Mouse (Mus musculus) mesoderm, embryonic 11.5 days (tissue): ENCODE results near the gene Specc1l.
"Not testable (repeated sequence)": the region's sequence is repeated elsewhere in the genome, so short reads cannot be mapped to it uniquely, and the experiment has no call there.

Experiments used
- DNase-seq: peaks from one replicate; pipeline ENCODE4 v3.0.0-alpha.2; 2012; ENCODE audit warnings: low read depth, low spot score

Specc1l gene

DNA sequence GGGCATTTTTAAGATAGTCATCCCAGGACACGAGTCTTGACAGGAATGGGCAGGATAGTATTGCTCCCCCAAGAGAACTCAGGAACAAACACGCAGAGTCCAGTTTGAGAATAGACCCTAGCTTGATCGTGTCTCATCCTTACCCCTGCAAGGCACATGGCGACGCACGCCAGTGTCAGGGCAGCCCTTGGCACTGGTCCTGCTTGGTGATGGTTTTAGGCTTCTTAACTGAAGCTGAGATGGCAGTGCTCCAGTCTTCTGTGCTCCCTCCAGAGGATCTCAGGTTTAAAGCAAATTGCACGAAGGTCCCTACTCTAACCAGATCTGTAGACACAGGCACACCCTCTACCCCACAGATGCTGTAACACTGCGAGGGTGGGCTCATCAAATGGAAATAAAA, 103.9 kb downstream of the Specc1l start:
- DNase-seq, result no peak

DNA sequence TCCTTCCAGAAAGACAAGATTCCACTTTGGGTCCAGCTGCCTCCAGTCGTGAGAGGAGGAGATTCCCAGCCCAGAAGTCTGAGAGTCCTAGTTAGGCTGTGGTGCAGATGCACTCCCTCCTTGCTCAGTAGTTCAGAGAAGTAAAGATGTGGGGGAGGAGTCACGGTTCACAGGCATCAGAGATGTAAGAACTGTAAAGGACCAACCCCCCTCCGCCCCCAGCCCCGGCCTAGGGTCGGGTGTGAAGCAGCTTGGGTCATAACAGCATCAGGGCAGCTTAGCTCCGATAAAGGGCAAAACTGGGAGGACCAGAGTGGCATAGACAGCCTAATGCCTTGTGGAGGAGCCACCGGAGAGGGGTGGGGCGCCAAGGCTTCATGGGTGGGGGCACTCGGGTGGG, 104.6 kb downstream of the Specc1l start:
- DNase-seq, result peak; percentile 20

DNA sequence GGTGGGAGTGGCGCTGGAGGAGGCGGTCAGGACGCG, 104.8 kb downstream of the Specc1l start, which contains the start of gene Adora2a:
Adora2a (plus strand) TSS at position 6 of the 36 bp plus-strand sequence.
- DNase-seq, result no peak

DNA sequence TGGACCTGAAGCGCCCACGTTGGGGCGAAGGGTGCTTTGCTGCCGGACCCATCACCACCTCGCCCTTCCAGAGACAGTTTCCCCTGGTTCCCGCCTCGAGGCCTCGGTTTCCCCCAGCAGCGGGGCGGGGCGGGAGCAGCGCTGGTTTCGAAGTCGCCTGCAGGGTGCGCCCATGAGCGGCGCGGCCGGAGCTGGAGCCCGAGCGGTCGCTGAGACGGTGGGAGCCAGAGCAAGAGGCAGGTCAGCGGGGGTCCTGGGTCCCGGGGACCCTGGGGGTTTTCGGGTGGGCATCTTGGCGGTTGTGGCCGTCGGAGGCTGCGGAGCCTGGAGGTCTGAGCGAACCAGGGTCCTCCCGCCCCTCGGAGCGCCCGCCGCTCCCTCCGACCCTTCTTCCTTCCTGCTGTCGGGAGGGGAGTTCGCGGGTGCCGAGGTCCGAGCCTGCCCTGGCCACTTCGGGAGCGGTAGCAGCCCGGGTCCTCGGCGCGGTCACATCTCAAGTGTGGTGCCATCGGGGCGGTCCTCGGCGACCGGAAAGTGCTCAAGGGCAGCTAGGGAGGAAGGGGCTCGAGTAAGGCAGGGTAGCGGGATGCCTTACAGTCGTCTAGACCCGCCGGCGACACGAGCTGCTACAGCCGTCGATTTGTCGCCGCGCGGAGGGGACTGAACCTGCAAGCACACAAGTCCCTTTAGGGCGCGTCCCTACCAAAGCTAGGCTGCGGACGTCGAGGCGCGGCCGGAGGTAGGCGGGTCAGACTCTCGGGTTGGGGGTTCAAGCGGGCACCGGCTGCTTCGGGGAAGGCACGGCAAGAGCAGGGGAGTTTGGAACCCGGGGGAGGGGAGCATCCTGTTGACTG, 105.3 kb downstream of the Specc1l start:
- peak; percentile 69 for DNase-seq

DNA sequence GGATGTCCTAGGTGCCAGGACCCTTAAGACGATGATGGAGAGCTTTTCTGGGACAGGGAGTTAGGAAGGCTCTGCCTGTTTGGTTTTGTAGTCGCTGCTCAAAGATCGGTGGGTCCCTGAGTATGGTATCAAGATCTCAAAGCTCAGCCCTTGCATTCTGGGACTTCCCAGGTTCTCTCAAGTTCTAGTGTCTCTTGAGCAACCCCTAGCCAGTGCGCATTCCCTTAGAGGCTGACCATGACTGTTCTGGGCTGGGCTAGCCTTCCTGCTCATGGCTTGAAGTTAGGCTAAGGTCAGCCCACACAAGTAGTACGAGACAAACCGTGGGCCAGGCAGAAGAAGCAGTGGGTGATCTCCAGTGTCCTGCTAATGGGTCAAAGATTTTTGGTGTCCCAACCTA, 106.3 kb downstream of the Specc1l start:
- DNase-seq, result no peak

DNA sequence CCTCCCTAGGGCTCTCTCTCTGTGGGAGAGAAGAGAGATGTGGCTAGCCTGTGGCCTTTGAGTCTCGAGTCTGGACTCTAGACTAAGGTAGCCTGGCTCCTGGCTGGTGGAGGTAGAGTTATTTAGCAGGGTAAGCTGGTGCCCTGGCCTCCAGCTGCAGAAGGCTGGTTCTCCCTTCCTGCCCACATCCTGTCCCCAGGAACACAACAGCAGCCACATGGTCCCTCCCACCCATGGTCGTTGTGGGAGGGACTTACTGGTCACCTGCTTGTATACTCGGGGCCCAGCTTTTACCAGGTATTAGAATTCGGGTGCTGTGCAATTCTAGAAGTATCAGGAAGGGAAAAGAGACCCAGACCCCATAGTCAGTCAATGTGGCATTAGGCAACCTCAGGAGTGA, 108.4 kb downstream of the Specc1l start:
- no peak for DNase-seq

DNA sequence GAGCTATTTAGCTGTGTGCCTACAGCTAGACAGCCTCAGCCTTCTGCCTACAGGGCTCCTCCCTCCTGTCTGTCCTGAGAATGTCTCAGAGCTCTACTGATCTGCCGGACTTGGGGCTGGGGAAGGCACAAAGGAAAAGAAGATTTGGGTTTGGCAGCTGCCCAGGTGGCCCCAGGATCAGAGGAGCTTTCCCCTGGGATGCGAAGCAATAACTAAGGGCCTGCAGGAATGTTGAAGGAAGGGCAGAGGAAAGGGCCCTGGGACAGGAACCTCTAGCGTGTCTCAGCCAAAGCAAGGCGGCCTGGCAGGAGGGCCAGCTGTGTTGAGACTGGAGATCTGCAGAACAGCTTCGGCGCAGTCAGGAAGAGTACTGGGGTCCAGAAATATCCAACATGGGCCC, 111.1 kb downstream of the Specc1l start:
- no peak for DNase-seq

DNA sequence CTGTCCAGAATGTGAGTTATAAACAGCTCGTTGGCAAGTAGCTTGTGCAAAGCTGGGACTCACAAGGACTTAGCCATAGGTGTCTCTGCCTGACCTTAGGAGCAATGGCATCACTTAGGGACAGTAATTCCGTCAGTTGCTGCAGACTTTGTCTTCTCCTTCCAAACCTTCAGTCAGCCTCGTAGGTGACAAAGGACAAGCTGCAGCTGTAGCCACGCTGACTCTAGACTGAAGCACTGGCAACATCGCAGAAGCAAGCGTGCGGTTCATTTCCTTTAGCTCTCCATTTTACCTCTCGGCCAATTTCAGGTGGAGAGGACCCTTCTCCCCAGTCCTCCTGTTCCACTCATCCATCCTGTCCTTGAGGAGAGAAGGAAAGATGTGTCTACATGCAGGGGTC, 112.1 kb downstream of the Specc1l start:
- DNase-seq, result no peak

DNA sequence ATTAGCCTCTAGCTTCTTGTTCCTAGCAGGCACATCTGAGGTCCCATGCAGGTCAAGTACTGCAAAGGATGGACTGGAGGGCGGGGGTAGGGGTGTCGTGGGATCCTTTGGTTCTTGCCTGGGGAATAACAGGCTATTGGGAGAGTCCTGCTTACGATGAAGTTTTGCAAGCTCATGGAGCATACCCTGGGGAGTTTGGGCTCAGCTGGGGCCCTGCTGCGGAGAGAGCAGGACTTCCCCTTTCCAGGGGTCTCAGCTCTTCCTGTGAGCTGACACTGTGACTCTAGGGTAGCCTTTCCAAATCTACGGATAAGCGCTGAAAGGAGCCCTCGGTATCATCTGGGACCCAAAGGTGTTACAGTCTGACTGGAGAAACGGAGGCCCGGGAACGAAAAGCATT, 112.5 kb downstream of the Specc1l start:
- DNase-seq, result no peak

DNA sequence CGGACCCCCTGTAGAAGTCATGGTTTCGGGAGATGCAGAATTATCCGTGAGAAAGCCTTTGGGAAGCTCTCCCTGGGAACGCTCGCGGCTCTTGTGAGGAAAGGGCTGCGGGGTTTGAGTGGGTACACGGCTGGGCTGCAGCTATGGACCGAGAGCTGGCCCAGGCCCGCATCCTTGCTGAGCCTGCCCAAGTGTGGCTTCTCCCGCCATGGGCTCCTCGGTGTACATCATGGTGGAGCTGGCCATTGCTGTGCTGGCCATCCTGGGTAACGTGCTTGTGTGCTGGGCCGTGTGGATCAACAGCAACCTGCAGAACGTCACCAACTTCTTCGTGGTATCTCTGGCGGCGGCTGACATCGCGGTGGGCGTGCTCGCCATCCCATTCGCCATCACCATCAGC, 113.9 kb downstream of the Specc1l start:
- no peak for DNase-seq

DNA sequence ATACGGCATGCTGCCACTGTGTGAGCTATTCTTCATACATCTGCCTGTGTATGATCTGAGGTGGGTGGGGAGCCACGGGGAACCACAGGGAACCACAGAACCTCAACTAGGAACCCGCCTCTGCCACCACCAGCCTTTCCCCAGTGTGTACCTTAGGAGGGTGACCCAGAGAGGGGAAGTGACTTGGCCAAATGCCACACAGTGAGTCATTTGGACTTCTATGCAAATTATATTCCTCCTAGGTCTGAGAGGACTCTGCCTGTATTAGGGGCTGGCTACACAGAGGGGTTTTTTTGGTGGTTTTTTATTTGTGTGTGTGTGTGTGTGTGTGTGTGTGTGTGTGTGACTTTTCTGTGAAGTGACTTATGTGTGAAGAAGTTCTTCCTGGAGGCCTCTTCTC, 114.7 kb downstream of the Specc1l start:
- no peak for DNase-seq

DNA sequence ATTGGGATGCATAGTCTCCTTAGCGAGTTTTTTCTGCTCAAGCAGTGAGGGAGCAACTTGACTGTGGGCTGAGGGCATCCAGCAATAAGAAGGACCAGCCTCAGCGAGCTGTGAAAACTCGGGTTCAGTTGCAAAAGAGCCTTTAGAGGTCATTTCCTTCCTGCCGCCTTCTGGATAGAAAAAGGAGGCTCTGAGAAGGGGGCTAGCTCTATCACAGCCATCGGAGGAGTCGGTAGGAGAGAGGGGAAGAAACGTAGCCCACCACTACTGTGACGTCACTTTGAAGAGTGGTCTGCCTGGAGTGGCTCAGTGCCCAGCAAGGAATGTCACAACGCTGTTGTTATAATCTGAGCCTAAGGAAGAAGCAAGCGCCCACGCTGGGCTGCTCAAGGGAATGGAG, 115.2 kb downstream of the Specc1l start:
- DNase-seq, result no peak

DNA sequence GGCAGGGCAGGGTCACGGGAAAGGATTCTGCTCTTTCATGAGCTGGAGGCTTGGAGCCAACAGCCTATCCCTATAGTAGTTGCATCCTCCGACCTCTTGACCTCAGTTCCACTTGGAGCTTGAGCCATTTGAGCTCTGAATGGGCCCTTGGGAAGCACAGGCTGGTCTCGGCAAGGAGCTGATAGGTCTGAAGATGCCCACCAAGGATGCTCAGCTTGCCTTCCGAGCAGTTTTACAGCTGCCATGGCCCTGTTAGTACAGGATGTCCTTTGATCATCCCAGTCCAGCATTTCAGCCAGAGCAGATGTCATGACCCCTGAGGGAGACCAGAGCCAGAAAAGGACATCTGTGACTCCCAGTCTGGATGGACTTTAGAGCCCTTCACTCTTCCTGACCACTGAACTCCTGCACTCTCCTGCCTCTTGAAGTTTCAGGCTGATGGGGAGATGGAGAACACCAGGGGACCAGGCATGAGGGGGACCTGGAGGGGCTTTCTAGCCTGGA, 116.4 kb downstream of the Specc1l start:
- DNase-seq, result no peak

DNA sequence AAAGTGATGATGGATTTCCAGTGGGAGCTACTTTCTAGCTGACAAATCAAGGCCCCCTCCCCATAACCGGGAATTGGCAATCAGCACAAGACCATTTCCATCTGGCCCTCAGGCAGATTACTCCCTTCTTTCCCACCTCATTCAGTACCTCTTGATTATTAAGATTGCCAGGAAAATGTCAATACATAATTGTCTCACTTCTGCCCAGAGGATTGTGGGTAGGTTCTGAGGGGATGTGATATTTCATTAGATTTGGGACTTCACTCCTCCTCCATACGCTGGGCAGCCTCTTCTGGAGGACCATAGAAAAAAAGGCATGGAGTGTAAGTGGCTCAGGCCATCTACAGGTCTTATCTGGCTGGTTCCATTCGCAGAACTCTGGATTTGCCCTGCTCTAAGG, 120.4 kb downstream of the Specc1l start:
- no peak for DNase-seq

DNA sequence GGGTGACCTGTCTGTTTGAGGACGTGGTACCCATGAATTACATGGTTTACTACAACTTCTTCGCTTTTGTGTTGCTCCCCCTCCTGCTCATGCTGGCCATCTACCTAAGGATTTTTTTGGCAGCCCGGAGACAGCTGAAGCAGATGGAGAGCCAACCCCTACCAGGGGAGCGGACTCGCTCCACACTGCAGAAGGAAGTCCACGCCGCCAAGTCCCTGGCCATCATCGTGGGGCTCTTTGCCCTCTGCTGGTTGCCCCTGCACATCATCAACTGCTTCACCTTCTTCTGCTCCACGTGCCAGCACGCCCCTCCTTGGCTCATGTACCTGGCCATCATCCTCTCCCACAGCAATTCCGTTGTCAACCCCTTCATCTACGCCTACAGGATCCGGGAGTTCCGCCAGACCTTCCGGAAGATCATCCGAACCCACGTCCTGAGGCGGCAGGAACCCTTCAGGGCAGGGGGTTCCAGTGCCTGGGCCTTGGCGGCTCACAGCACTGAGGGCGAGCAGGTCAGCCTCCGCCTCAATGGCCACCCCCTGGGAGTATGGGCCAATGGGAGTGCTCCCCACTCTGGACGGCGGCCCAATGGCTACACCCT, 121.4 kb downstream of the Specc1l start:
- no peak for DNase-seq

DNA sequence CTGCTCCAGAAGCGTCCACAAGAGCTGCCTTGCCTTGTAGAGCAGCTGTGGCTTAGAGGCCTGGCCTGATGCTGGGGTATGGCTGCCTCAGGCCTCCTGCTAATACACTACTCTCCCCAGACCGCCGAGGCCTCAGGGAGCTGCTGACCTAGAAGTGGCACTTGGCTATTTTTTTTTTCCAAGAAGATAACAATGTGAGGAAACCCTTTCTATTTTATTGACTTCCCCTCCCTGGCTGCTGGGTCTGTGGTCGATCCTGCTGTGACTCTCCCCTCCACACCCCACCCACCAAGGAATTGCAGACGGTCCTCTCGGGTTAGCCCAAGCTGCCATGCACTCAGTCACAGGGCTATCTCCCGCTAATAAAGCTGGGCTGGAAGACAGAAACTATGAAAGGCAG, 122.3 kb downstream of the Specc1l start:
- DNase-seq, result no peak

DNA sequence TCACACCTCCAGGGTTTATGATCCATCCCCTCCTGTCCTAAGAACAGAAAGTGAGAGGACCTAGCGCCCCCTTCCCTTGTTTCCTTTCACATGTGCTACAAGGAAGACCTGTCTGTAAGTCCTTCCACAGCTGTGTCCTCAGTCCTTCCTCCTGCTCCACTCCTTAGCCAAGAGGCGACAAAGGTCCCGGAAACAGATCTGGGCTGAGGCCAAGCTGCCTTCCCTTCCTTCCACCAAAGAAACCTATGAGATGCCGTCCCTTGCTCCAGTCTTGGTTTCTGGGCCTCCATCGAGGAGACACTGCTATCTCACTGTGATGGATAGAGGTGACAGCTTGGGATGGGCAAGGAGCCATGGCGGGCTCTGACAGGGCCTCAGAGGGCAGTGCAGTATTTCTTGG, 123.2 kb downstream of the Specc1l start:
- DNase-seq, result no peak

DNA sequence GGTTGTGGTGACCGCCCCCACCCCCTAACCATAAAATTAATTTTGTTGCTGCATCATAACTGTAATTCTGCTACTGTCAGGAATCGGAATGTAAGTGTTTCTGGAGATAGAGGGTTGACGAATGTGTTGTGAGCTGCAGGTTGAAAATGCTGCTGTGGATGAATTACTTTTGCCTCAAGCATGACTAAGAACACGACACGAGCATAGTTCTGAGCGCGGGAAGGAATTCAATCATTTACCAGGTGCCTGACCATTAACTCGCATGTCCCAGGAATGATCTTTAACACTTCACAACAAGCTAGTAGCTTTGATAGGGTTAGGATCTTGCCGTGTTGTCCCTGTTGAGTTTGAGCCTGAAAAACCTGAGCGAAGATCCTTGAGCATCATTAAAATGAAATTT, 125.4 kb downstream of the Specc1l start:
- DNase-seq, result no peak

DNA sequence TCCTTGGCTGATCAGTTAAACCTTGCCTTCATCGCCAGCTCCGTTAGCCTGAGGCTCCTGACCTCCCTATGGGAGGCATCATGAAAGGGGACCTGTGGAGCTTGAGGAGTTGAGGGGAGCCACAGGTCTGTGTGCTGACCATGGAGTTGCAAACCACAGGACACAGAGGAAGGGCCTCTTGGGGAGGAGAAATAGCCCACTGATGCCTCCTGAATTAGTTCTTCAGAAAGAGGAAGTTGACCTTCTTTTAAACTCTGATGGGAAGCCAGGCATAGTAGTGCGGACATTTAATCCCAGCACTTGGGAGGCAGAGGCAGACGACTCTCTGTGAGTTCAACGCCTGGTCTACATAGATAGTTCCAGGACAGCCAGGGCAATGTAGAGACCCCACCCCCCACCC, 127.0 kb downstream of the Specc1l start:
- DNase-seq, result no peak

DNA sequence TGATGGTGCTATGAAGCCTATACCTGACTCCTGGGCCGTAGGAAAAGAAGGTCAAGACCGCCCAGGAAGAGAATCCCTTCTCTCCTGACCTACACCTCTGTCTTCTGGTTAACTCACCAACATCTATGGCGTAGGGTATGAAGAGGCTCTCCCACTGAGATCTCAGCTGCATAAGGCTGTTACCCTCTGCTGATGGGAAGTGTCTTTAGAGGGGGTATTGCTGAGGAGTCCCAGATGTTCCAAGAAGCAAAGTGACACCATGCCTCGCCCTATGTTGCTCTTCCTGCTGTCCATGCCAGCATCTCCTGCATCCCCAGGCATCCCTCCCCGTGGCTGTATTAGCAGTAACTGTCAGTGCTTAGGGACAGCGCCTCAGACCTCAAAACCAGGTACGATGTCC, 127.5 kb downstream of the Specc1l start:
- no peak for DNase-seq

DNA sequence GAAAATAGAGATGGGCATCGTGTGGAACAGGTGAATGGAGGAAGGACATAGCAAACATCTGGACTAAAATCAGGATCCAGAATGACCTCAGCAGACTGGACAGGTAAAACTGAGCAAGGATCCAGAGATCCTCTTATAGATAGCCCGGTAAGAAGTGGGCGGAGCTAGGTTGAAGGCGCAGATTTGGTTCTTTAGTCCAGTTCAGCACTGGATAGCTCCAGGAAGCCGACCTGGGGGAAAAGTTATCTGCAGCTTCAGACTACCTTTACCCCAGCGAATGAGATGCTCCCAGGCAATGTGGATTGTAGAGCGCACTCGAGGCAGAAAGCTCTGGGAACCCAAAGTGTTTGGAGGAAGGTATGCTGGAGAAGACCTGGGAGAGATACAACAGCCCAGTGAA, 130.1 kb downstream of the Specc1l start:
- no peak for DNase-seq

DNA sequence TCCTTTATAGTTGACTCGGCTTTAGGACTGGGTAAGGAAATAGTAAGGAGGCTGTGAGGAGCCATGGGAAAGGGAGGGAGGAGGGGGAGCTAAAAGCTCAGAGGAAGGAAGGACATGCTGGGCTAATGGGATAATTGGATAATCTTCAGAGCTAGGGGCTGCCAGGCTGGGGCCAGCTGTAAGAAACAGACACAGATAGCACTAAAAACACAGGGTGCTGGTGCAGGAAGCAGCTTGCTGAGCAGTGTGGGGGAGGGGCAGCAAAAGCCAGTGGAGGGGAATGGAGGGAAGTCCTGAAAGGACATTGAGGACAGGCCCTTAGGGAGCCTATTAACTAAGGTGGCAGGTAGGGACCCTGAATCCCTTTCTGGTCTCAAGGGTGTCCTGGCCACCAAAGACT, 132.7 kb downstream of the Specc1l start:
- not testable (repeated sequence) for DNase-seq

DNA sequence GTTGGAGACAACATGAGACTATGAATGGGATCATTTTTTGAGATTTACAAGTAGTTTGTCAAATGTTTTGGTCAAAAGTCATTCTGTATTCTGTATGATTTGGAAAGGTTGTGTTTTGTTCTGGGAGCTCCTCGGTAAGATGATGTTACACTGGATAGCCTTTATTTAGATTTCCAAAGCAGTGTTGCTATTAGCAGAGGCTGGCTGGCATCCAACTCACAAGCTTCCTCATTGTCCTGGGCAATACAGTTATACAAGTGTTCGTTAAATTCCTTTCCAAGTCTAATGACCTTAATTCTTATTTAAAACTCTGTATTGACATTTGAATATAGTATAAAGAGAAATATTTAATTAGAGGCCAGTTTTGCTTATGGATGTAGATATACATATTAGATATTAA, 133.4 kb downstream of the Specc1l start:
- no peak for DNase-seq

DNA sequence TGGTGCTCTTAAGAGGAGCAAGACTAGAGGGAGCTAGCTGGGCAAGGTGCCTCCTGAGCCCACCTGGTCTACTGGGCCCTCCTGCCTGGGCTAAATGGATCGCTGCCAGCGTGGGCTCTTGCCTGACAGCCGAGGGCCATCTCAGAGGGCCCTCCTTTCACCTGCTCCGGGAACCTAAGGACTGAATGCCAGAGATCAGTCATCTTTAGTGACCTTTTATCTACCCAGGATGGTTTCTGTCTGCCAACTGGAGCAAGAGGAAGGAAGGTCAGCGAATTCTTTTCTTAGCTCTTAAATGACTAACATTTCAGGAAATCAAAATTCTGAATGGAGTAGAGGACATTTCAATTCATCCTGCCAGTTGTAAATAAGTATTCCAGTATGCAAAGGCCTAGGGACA, 138.7 kb downstream of the Specc1l start:
- no peak for DNase-seq
